Mouse (Mus musculus) bone marrow macrophage, adult 2 months (primary cell): ENCODE results near the gene Fbxw4. TPM values are rescaled to one million over a fixed set of nuclear protein-coding genes. Genes with fewer than 3 reads are reported as not detected.

Experiments used
- H3K27ac ChIP-seq: 2 replicates; pipeline ENCODE4 v1.5.1; 2012; ENCODE audit warnings: low read depth, low read length; ENCODE audit not compliant: insufficient read depth
- H3K4me1 ChIP-seq: 2 replicates; pipeline ENCODE4 v1.6.1; 2012; ENCODE audit warnings: low read length; ENCODE audit not compliant: control insufficient read depth, insufficient read depth
- H3K4me3 ChIP-seq: 2 replicates; pipeline ENCODE4 v1.5.1; 2012; ENCODE audit warnings: mild to moderate bottlenecking, low read length, moderate library complexity; ENCODE audit not compliant: insufficient read depth
- CTCF ChIP-seq: IDR thresholded peaks from 2 replicates; pipeline ENCODE4 v1.5.1; 2012; ENCODE audit warnings: low read depth, mild to moderate bottlenecking, low read length, moderate library complexity
- POLR2A ChIP-seq: IDR thresholded peaks from 2 replicates; pipeline ENCODE4 v1.6.1; 2012; ENCODE audit warnings: mild to moderate bottlenecking, low read depth, low read length, borderline replicate concordance
- polyA plus RNA-seq: library from polyadenylated mRNA; stranded (reverse); fragments of >200 nt; gene quantifications from 2 replicates; pipeline ENCODE4 v1.2.4, GENCODE M21; 2012; ENCODE audit not compliant: missing spikeins, insufficient read depth, insufficient read length

The Fbxw4 gene
- polyA plus RNA-seq, 1 experiment: 50.3 TPM

DNA sequence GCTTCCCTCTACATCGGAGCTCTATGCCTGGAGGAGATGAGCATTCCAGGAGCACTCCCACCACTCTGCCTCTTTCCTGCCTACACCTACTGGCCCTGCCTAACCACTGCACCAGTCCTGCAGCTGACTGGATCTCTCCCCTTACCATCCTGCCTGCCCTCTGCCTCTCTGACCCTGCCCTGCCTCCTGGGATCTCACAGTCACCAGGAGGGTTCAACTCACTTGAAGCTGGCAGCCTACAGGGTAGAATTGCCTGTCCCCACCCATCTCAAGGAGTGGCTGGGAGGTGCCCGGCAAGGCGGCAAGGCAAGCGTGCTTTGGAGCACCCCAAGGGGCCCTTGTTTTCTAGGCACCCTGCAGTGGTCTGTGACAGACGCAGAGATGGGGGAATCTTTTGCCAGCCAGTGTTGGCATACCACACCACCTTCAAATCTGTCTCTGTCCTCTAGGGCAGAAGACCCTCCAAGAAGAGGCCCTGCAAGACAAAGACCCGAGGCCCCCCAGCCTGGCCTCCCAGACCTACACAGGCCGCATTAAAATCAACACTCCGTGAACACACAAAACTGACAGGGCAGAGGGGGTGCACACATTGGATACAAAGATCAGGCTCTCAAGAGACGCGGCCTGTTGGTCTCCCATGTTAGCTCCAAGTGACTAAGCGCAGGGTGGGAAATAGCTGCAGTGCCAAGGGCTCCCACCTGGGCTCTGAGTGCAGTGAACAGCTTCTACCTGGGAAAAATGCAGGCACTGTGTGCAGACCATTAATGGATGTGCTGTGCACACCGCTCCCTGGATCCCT is 44.5 kb downstream of the Fbxw4 start:
- no peak overlapping the region for H3K27ac ChIP-seq
- H3K4me3 ChIP-seq: no peak overlapping the region
- no peaks in the 10 kb centered on the region for H3K4me1 ChIP-seq
- TF ChIP-seq POLR2A (no peak), CTCF (no peak)

DNA sequence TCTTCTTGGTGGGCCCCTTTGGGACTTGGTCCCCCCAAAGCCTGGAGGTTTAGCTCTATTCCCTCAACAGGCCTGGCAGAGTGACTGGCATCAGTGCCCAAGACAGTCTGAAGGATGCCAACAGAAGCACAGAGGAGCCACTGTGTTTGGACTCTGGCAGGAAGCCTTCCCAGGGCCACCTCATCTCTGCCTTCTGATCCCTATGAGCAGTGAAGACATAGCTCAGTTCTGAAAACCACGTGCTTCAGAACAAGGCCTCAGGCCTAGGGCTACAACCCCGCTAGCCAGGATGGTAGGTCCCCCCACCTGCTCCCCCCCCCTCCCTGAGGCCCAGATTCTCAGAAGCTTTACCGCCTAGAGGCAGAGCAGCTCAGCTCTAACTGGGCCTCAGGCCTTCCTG is 45.2 kb downstream of the Fbxw4 start:
- H3K4me3 ChIP-seq: no peak overlapping the region
- TF ChIP-seq CTCF (no peak), POLR2A (no peak)
- H3K27ac ChIP-seq: no peak overlapping the region
- no peaks in the 10 kb centered on the region for H3K4me1 ChIP-seq

DNA sequence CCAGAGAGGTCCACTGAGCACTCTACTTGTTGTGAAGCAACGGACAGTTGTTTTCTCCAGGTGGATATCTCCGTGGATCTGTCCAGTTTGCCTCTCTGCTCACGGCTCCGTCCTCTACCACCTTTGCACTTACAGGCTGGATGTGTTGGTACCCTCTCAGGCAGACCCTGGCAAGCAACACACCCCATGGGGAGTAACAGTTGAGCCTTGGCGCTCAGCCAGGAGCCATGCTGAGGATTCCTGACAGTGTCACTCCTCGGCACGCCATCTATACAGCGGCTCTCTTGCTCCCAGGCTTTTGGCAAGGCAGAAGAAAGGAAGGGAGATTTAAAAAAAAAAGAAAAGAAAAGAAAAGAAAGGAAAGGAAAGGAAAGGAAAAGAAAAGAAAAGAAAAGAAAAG is 45.7 kb downstream of the Fbxw4 start:
- TF ChIP-seq CTCF (no peak), POLR2A (no peak)
- Histone ChIP-seq H3K27ac (no peak overlapping the region), H3K4me1 (no peaks in the 10 kb centered on the region), H3K4me3 (no peak overlapping the region)

DNA sequence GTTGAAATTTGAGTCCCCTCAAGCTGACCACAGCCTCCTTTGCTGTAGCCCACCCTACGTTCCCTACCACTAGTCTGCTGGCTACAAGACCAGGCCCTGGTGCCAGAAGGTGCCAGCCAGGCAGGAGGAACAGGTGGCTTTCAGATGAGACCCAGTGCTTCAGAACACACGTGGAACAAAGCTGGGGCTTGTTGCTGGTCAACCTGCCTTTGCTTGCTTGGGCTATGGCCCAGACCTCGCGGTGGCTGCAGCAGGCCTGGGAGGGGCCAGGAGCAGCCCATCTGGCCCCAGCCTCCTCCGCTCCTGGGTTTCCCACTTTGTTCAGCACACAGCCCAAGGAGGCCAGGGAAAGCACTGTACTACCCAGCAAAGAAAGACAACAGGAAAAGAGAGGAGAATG is 49.3 kb downstream of the Fbxw4 start:
- TF ChIP-seq POLR2A (no peak), CTCF (no peak)
- H3K4me1 ChIP-seq: no peaks in the 10 kb centered on the region
- H3K27ac ChIP-seq: no peak overlapping the region
- no peak overlapping the region for H3K4me3 ChIP-seq

DNA sequence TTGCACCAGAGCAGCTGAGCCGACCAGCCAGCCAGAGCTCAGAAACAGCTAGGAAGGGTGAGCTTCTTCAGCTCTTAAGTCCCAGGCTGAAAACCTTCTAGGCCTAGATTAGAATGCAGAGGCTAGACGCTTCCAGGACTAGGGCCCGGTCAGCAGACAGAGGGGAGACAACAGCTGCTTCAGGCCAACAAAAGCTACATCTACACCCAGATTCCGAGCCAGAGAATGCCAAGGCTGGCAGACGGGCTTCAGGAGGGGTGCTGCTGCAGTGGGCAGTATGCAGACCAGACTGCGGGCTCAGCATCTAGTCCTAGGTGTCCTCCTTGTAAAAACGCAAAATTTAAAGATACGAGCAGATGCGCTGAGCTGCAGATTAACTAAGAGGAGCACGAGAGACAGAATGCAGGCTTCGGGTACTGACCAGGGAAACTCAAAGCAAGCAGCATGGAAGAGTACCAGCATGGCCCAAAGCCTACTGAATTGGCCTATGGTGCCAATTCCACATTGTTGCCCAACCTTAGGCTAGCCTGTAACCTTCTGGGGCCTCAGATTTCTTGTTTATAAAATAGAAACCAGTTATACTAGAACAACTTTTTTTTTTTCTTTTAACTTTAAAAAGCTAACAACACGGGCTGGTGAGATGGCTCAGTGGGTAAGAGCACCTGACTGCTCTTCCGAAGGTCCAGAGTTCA is 51.3 kb downstream of the Fbxw4 start:
- TF ChIP-seq CTCF: no peak
- Histone ChIP-seq H3K4me3 (no peak overlapping the region), H3K27ac (no peak overlapping the region), H3K4me1 (no peaks in the 10 kb centered on the region)

DNA sequence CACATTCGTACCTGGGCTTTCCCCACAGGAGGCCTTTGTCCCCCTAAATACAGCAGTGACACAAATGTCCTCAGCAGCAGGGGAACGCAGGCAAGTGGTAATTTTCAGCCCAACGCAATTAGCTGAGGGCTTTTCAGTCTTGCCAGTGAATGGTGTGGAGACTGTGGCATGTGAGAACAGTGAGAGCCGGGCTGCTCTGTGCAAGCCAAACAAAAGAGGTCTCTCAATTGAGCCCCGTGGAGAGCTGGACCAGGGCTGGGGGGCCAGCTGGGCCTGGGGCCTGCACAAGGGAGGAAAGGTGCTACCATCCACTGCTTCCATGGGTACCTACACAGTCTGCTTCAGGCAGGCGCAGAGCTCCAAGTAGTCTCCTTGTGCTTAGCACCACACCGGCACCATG is 52.6 kb downstream of the Fbxw4 start:
- Histone ChIP-seq H3K4me1 (no peaks in the 10 kb centered on the region), H3K27ac (no peak overlapping the region), H3K4me3 (no peak overlapping the region)
- no peak for TF ChIP-seq CTCF
- TF ChIP-seq POLR2A: no peak

DNA sequence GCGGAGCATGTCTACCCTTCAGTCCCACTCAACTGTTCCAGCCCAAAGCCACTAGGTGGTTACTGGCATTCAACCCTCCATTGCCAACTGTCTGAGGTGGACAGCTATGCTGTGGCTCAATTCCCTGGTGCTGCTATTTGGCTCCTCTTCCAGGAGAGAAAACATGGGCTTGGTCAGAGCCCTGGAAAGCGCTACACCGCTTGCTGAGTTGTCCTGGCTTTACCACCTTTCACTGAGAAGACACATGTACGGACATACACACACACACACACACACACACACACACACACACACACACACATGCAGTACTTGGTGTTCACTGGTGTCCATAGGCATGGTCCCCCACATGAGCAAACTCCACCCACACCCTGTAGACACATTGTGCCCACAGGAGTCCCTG is 53.4 kb downstream of the Fbxw4 start:
- TF ChIP-seq POLR2A (no peak), CTCF (no peak)
- Histone ChIP-seq H3K4me1 (no peaks in the 10 kb centered on the region), H3K27ac (no peak overlapping the region), H3K4me3 (no peak overlapping the region)

DNA sequence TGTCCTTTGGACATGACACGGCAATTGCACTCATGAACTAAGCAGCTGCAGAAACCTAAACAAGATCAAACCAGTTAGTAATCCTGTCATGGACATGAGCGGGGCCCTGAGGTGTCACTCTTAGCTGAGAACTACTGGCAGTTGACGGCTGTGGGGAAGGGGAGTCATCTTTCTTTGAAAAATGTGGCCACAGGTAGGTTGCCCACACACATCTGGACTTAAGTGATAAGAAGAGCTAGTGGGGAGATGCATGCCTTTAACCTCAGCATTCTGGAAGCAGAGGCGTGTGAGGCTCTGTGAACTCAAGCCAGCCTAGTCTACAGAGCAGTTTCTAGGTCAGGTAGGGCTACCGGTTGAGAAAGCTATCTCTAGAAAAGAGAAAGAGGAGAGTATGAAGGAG is 57.5 kb downstream of the Fbxw4 start:
- Histone ChIP-seq H3K4me3 (no peak overlapping the region), H3K4me1 (no peaks in the 10 kb centered on the region), H3K27ac (no peak overlapping the region)
- no peak for TF ChIP-seq CTCF
- no peak for TF ChIP-seq POLR2A

DNA sequence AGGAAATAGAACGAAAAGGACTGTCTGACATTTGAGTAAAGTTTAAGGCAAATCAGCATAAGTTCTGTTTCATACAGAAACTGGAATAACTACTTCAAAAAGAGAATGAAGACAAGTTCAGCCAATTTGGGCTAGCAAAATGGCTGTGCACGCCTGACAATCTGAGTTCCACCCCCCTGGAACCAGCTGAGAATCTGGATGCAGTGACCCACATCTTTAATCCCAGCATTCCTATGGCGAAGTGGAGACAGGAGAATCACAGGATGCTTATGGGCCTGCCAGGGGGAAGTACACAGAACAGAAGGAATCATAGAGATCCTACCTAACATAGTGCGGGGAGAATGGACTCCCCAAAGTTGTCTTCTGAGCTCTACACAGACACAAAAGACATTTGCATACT is 63.0 kb downstream of the Fbxw4 start:
- Histone ChIP-seq H3K4me3 (no peak overlapping the region), H3K27ac (no peak overlapping the region), H3K4me1 (peaks cover 16% of the 10 kb centered on the region)
- TF ChIP-seq CTCF (no peak), POLR2A (no peak)

DNA sequence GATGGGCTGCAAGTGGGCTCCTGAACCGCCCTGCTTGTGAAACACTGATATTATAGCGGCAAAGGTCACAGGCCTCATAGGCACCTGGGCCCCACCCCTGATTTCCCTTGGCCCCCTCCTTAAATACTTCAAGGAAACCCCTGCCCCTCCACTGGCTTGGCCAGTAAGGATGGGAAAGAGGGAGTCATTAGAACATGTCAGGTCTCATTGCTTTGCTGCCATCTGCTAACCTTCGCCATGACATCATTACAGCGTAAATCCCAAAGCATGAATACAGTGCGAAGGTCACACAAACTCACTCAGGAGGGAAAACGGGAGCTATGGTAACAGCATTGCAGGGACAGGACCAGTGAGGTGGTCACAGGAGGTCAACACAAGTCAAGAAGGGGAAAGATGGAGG is 63.7 kb downstream of the Fbxw4 start:
- Histone ChIP-seq H3K4me1 (peaks cover 18% of the 10 kb centered on the region), H3K4me3 (no peak overlapping the region), H3K27ac (no peak overlapping the region)
- no peak for TF ChIP-seq POLR2A
- no peak for TF ChIP-seq CTCF

DNA sequence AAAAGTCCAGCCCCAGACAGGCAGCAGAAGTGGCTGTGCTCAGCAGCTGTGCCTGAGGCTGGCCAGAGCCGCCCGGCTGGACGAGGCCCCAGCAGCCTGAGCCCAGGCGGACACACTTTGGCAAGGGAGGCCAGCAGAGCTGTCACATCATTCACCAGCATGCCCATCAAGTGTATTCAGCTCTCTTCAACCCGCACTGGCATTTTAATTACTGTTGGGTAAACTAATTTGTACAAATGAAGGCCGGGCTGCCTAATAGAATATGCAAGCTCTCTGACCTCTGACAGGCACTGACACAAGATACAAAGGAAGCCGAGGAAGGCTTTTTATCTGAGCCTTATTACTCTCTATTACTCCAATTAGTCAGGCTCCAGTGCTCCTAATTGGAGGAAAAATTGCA is 64.1 kb downstream of the Fbxw4 start:
- no peak overlapping the region for H3K4me3 ChIP-seq
- peaks cover 18% of the 10 kb centered on the region for H3K4me1 ChIP-seq
- H3K27ac ChIP-seq: no peak overlapping the region
- no peak for TF ChIP-seq CTCF
